Mouse (Mus musculus) CD4-positive, CD25-positive, alpha-beta regulatory T cell, adult 4 months (primary cell): ENCODE results near the gene Gm16223. TPM values are rescaled to one million over a fixed set of nuclear protein-coding genes. Genes with fewer than 3 reads are reported as not detected.

Experiments used
- ATAC-seq: one replicate; pipeline ENCODE4 v1.8.0; 2017
- polyA plus RNA-seq, 2 experiments: library from polyadenylated mRNA; unstranded; fragments of 100-300 nt; shearing (Covaris generic); gene quantifications; one replicate each; pipeline ENCODE4 v1.2.1; 2017

Gene Gm16223
- polyA plus RNA-seq, 2 experiments from 2014 or later: not detected

- no peak for ATAC-seq
Measured at GRCm38 (mm10) chr5:42224840-42225239, 157.1 kb downstream of the Gm16223 start.

GRCm38 (mm10) chr5:42228631-42229030 lies 160.9 kb downstream of the Gm16223 start:
- ATAC-seq: no peak

GRCm38 (mm10) chr5:42239291-42239690 lies 171.5 kb downstream of the Gm16223 start:
- ATAC-seq: no peak

- ATAC-seq: no peak
Measured at GRCm38 (mm10) chr5:42239806-42240205, 172.0 kb downstream of the Gm16223 start.

GRCm38 (mm10) chr5:42250376-42250775 lies 182.6 kb downstream of the Gm16223 start:
- no peak for ATAC-seq

Other genes starting within 250 kb of the Gm16223 start
- 10 to 100 TPM; 34.0 to 46.1 TPM for gene Bod1l, start 223.6 kb upstream of the Gm16223 start, polyA plus RNA-seq